Mouse (Mus musculus): ENCODE data around the gene 7530416G11Rik.

DNA sequence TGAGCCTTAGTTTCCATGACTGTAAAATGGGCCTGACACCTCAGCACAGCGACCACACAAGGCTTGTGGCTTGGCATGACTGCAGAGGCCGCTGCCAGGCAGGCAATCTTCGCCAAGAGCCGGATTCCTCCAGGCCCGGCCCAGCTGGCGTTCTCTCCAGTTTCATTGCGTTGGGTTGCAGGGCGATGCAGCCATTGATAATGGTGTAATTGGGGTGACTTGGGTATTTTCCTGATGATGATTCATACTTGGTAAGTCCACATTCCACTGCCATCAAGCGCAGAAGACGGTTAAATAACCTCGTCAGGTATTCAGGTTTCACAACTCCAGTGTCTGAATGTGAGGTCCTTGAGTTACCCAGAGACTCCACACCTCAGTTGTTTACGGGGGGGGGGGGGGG is 23.7 kb downstream of the 7530416G11Rik start:
- TF ChIP-seq CTCF (IDR thresholded peaks at IDR 0.05; ENCODE audit: low read depth, low read length) (no peak), POLR2A (IDR thresholded peaks at IDR 0.05; ENCODE audit: insufficient read depth, low read length) (no peak), EP300 (IDR thresholded peaks at IDR 0.05; ENCODE audit: insufficient read depth, low read depth, low read length) (no peak)

Measured in ES-Bruce4 (cell line).